Mouse (Mus musculus) embryonic facial prominence, embryonic 11.5 days (tissue): ENCODE measurements around the gene Prickle1. TPM values are rescaled to one million over a fixed set of nuclear protein-coding genes. Genes with fewer than 3 reads are reported as not detected.

Source experiments
- ATAC-seq: fragments of 200-750 bp; cut with Nextera tagmentation; replicated peaks from 2 replicates; pipeline ENCODE4 v1.8.0; 2017; ENCODE audit warnings: low read depth; ENCODE audit not compliant: insufficient number of reproducible peaks, low FRiP score, low TSS enrichment
- DNase-seq: peaks from one replicate; pipeline ENCODE4 v3.0.0-alpha.2; 2015; ENCODE audit warnings: low spot score
- H3K27ac ChIP-seq: fragments of 300-500 bp; sonication (generic); replicated peaks from 2 replicates; pipeline ENCODE4 v1.5.1; 2014; ENCODE audit warnings: mild to moderate bottlenecking, low read depth, low read length, control low read depth
- H3K27me3 ChIP-seq: fragments of 300-500 bp; sonication (generic); 2 replicates; pipeline ENCODE4 v1.6.1; 2014; ENCODE audit warnings: mild to moderate bottlenecking, low read length, moderate library complexity, mixed read lengths; ENCODE audit not compliant: control insufficient read depth, insufficient read depth
- H3K36me3 ChIP-seq: fragments of 300-500 bp; sonication (generic); replicated peaks from 2 replicates; pipeline ENCODE4 v1.6.1; 2014; ENCODE audit warnings: low read depth, mild to moderate bottlenecking, low read length, moderate library complexity, mixed read lengths; ENCODE audit not compliant: control insufficient read depth, insufficient read depth
- H3K4me1 ChIP-seq: fragments of 300-500 bp; sonication (generic); 2 replicates; pipeline ENCODE4 v1.6.1; 2014; ENCODE audit warnings: low read length, mixed read lengths; ENCODE audit not compliant: control insufficient read depth, insufficient read depth
- H3K4me2 ChIP-seq: fragments of 300-500 bp; sonication (generic); 2 replicates; pipeline ENCODE4 v1.6.1; 2014; ENCODE audit warnings: low read depth, mild to moderate bottlenecking, control low read depth, low read length, moderate library complexity
- H3K4me3 ChIP-seq: fragments of 300-500 bp; sonication (generic); 2 replicates; pipeline ENCODE4 v1.5.1; 2014; ENCODE audit warnings: low read depth, low read length, control low read depth
- H3K9ac ChIP-seq: fragments of 300-500 bp; sonication (generic); replicated peaks from 2 replicates; pipeline ENCODE4 v1.6.1; 2014; ENCODE audit warnings: mild to moderate bottlenecking, control low read depth, low read length
- H3K9me3 ChIP-seq: fragments of 300-500 bp; sonication (generic); replicated peaks from 2 replicates; pipeline ENCODE4 v1.6.1; 2016; ENCODE audit warnings: mild to moderate bottlenecking, low read length, inconsistent platforms, mixed read lengths; ENCODE audit not compliant: control insufficient read depth
- WGBS: fragments of 180-500 bp; shearing (Covaris S2); extraction: QIAGEN DNeasy Blood & Tissue Kit; methylation state at CpG from one replicate; pipeline ENCODE4 v1.1.7; 2014; 5-methylcytosine and 5-hydroxymethylcytosine counted together
- polyA plus RNA-seq: library from polyadenylated mRNA; unstranded; fragments of >200 nt; fragmentation: Nextera tagmentation; extraction: Ambion mirVana; gene quantifications from 2 replicates; pipeline ENCODE4 v1.2.1, GENCODE M21; 2014

The Prickle1 gene
- polyA plus RNA-seq, 1 experiment from 2014 or later: 37.6 TPM

DNA sequence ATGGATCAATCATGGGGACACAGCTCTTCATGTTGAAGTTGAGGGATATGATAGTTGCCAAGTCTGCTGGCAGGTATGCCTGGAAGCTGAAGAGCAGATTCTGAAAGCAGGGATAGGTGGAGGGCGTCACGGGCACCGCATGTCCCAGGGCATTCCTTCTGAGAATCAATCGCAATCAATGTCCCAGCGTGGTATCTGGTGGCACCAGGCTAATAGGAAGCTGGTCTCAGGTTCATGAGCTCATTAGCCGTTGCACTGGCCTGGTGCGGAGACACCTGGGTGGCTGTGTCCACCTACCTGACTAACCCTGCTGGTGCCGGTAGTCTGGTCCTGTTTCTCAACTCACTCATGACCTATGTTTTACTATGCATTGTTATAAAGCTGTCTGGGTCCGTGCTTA is 19.3 kb downstream of the Prickle1 start:
- H3K4me3 ChIP-seq: no peak overlapping the region
- H3K27ac ChIP-seq: no peak overlapping the region
- no peaks in the 10 kb centered on the region for H3K36me3 ChIP-seq
- H3K9me3 ChIP-seq: no peaks in the 10 kb centered on the region
- H3K9ac ChIP-seq: no peak overlapping the region
- H3K27me3 ChIP-seq: no peaks in the 10 kb centered on the region
- 75% methylated on average over 9 of the region's 9 CpGs for WGBS
- H3K4me2 ChIP-seq: no peak overlapping the region
- no peaks in the 10 kb centered on the region for H3K4me1 ChIP-seq
- DNase-seq (no peak), ATAC-seq (no peak; the same call in 1 of the 2 replicates)

DNA sequence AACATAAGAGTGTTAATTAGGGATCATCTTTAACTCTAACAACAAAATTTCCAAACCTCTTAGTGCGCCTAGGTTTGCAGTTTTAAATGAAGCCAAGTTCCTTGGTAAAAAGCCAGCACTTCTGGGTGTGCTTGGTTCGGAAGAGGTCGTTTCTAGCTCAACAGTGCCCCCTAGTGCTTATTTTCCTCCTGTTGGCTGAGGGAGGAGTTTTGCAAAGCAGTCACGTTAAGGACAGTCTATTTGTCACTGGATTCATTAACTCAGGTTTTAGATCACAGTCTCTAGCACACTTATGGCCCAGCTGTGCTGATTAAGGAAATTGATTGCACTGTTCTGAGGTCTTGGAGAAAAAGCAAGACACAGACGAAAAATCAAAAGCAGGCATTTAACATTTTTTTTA is 19.8 kb downstream of the Prickle1 start:
- H3K4me3 ChIP-seq: no peak overlapping the region
- H3K4me2 ChIP-seq: no peak overlapping the region
- H3K36me3 ChIP-seq: no peaks in the 10 kb centered on the region
- H3K27ac ChIP-seq: no peak overlapping the region
- H3K4me1 ChIP-seq: no peaks in the 10 kb centered on the region
- DNase-seq (peak; percentile 89), ATAC-seq (no peak)
- WGBS: 14% methylated on average over 5 of the region's 5 CpGs
- no peaks in the 10 kb centered on the region for H3K27me3 ChIP-seq
- H3K9me3 ChIP-seq: no peaks in the 10 kb centered on the region
- H3K9ac ChIP-seq: no peak overlapping the region

DNA sequence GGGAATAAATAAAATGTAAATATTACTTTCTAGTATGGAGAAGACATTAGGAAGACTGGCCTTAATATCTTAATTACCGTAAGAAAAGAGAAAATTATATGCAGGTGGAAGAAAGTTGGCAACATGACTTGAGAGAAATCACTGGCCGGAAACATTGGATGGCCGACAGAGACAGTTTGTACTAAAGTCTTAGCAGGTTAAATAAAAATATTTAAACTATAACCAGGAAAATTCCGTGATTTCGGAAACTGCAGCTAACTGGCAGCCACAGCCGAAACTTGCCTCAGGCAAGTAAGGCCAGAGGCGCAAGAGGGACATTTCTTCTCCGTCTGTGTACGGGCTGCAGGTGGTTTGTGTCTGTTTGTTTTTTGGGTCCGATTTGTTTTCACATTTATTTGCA is 22.8 kb downstream of the Prickle1 start:
- H3K9me3 ChIP-seq: no peaks in the 10 kb centered on the region
- no peaks in the 10 kb centered on the region for H3K27me3 ChIP-seq
- no peaks in the 10 kb centered on the region for H3K36me3 ChIP-seq
- no peaks in the 10 kb centered on the region for H3K4me1 ChIP-seq
- no peak overlapping the region for H3K27ac ChIP-seq
- ATAC-seq (no peak), DNase-seq (no peak)
- 90% methylated on average over 10 of the region's 10 CpGs for WGBS
- H3K4me3 ChIP-seq: no peak overlapping the region
- H3K9ac ChIP-seq: no peak overlapping the region
- H3K4me2 ChIP-seq: no peak overlapping the region

DNA sequence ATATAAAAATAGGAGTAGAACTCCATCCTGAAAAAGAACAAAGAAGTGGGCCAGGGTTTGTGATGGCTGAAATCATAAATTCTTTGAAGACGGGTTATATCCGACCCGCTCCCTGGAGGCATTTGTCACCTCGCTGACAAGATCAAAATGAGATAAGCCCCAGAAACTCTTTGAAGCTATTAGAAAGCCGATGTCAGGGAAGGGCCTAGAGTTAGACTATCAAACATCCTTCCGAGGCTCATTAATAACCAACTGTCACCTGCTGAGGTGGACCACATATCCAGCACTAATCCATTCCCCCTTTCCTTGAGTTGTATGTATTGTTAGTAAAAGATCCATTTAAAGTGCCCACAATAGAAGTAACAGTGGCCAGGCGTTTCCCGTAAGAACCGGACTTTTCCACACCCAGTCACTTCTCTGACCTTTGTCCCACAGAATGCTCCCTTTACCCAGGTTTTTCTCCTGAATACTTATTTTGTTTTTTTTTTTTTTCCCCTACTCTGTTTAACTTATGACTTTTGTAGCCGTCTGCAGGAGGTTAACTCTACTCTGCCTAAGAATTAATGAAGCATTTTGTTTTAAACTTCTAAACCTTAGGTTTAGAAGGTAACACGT is 24.7 kb downstream of the Prickle1 start:
- H3K4me3 ChIP-seq: no peak overlapping the region
- DNase-seq: no peak
- no peaks in the 10 kb centered on the region for H3K9me3 ChIP-seq
- H3K9ac ChIP-seq: no peak overlapping the region
- WGBS: 80% methylated on average over 11 of the region's 11 CpGs
- H3K27ac ChIP-seq: no peak overlapping the region
- H3K36me3 ChIP-seq: no peaks in the 10 kb centered on the region
- H3K4me2 ChIP-seq: no peak overlapping the region
- no peak for ATAC-seq
- H3K27me3 ChIP-seq: no peaks in the 10 kb centered on the region
- no peaks in the 10 kb centered on the region for H3K4me1 ChIP-seq

DNA sequence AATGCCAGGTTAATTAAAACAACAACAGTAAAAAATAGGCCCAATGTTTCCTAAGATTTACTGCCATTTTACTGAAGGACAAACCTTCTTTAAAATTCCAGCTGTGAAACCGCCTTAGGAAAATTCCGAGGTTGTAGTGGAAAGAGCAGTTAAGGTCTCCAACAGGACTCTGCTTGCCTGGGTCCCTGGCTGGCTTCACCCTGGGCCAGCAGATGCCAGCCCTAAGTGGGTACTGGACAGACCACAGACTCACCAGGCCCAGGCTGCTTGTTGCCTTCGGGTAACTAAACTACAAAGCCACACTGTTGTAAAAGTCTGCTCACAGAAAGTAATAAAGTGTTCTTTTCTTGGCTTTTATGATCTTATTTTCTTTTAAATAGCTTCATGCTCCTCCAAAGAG is 26.8 kb downstream of the Prickle1 start:
- no peaks in the 10 kb centered on the region for H3K36me3 ChIP-seq
- no peak overlapping the region for H3K9ac ChIP-seq
- ATAC-seq (no peak), DNase-seq (no peak)
- H3K27ac ChIP-seq: no peak overlapping the region
- H3K4me2 ChIP-seq: no peak overlapping the region
- 79% methylated on average over 3 of the region's 3 CpGs for WGBS
- no peak overlapping the region for H3K4me3 ChIP-seq
- H3K27me3 ChIP-seq: no peaks in the 10 kb centered on the region
- H3K9me3 ChIP-seq: no peaks in the 10 kb centered on the region
- H3K4me1 ChIP-seq: no peaks in the 10 kb centered on the region

DNA sequence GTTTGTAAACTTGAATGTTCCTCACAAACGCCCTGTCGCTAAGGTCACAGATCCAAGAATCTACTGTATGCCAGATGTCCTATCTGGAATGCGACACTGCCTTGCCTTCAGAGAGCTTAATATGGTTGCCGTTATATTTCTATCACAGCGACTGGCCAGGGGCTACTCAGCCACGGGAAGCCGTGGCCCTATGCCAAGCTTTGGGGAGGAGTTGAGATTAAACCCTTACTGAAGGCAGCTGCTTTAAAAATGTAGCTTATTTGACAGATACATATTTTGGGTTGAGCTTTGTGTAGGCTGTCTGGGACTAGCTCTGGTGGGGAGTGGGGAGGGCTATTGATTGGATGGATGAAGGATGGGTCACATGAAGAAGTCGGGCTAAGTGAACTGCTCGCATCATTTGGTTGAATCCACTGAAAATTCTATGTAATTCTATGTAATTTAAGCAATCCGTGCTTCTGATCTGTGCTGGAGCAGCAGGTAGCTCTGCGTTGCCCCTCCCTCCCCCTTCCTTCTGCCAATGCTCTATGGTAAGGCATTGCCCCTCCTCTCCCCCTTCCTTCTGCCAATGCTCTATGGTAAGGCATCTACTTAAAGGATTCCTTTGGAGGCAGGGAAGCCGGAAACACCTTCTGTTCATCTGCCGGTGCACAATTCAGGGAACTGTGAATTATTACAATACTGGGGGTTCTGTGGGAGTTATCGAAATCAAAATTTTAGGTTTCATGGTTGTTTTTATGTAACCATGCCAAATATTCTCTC is 28.0 kb downstream of the Prickle1 start:
- WGBS: 73% methylated on average over 14 of the region's 14 CpGs
- H3K27me3 ChIP-seq: no peaks in the 10 kb centered on the region
- no peak overlapping the region for H3K4me2 ChIP-seq
- H3K27ac ChIP-seq: no peak overlapping the region
- no peak overlapping the region for H3K4me3 ChIP-seq
- ATAC-seq: no peak
- no peaks in the 10 kb centered on the region for H3K9me3 ChIP-seq
- H3K4me1 ChIP-seq: no peaks in the 10 kb centered on the region
- no peak overlapping the region for H3K9ac ChIP-seq
- H3K36me3 ChIP-seq: no peaks in the 10 kb centered on the region
- no peak for DNase-seq

DNA sequence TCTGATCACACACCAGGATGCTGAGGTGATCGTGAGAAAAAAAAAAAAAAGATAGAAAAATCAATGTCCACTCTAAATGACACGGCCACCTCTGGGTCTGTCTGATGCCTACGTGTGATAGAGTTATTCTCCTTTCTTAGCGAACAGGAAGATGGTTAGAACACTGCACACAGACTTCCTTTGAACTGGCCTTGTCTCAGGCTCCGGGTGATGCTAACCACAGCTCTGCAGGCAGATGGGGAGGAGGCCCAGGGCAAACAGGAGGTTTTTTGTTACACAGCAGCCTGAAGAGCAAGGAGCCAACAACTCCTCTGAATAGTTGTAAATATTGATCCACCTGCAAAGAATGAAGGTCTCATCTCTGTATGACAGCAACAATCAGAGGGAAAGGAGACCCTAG is 32.2 kb downstream of the Prickle1 start:
- DNase-seq (no peak), ATAC-seq (no peak)
- Histone ChIP-seq H3K9ac (no peak overlapping the region), H3K4me1 (no peaks in the 10 kb centered on the region), H3K27me3 (no peaks in the 10 kb centered on the region), H3K9me3 (no peaks in the 10 kb centered on the region), H3K27ac (no peak overlapping the region), H3K4me3 (no peak overlapping the region), H3K4me2 (no peak overlapping the region), H3K36me3 (no peaks in the 10 kb centered on the region)
- WGBS: 63% methylated on average over 5 of the region's 5 CpGs

DNA sequence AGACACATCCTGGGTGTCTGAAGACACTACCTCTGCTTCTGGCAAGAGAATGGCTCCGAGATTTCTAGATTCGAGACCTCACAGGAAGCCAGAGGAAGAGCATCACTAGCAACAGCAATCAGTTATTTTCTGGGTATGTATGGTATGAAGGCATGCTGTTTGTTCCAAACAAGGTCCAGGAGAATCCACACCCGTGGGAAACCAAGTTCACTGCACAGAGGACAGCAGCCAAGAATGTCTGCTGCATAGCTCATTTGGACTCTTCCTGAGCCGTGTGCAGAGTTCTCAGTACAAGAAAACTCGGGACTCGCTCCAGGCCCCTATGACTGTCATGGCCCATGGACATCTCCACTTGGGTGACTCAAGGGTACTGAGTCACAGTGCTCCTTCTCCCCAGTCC is 34.2 kb downstream of the Prickle1 start:
- Histone ChIP-seq H3K9ac (no peak overlapping the region), H3K4me1 (no peaks in the 10 kb centered on the region), H3K36me3 (no peaks in the 10 kb centered on the region), H3K27ac (no peak overlapping the region), H3K9me3 (no peaks in the 10 kb centered on the region), H3K4me2 (no peak overlapping the region), H3K27me3 (no peaks in the 10 kb centered on the region), H3K4me3 (no peak overlapping the region)
- ATAC-seq (no peak), DNase-seq (no peak)
- 87% methylated on average over 6 of the region's 6 CpGs for WGBS
